Mouse (Mus musculus) heart, postnatal 0 days (tissue): ENCODE measurements around the gene Dis3.

Experiments used
- CTCF ChIP-seq: IDR thresholded peaks from 2 replicates; pipeline ENCODE4 v1.5.1; 2016; ENCODE audit warnings: antibody characterized with exemption, control low read depth, low read depth
- EP300 ChIP-seq: IDR thresholded peaks from 2 replicates; pipeline ENCODE4 v1.6.1; 2016; ENCODE audit warnings: antibody characterized with exemption, low read depth

- TF ChIP-seq CTCF = no peak
- no peak for TF ChIP-seq EP300
Measured at GRCm38 (mm10) chr14:99041416-99041815, 58.2 kb downstream of the Dis3 start.
